Mouse (Mus musculus) forebrain, embryonic 11.5 days (tissue): ENCODE data around the gene Mfap3. TPM values are rescaled to one million over a fixed set of nuclear protein-coding genes. Genes with fewer than 3 reads are reported as not detected.

Experiments
- ATAC-seq: fragments of 200-750 bp; cut with Nextera tagmentation; replicated peaks from 2 replicates; pipeline ENCODE4 v1.8.0; 2017; ENCODE audit warnings: moderate TSS enrichment; ENCODE audit not compliant: low FRiP score
- DNase-seq: peaks from one replicate; pipeline ENCODE4 v3.0.0-alpha.2; 2017; ENCODE audit warnings: low spot score
- H3K27ac ChIP-seq: fragments of 300-500 bp; sonication (generic); 2 replicates; pipeline ENCODE4 v1.5.1; 2014; ENCODE audit warnings: low read depth, low read length
- H3K27me3 ChIP-seq: fragments of 300-500 bp; sonication (generic); 2 replicates; pipeline ENCODE4 v1.6.1; 2014; ENCODE audit warnings: mild to moderate bottlenecking, low read length, mixed read lengths; ENCODE audit not compliant: control insufficient read depth, insufficient read depth
- H3K36me3 ChIP-seq: fragments of 300-500 bp; sonication (generic); 2 replicates; pipeline ENCODE4 v1.6.1; 2014; ENCODE audit warnings: mild to moderate bottlenecking, low read length, moderate library complexity, mixed read lengths; ENCODE audit not compliant: control insufficient read depth, insufficient read depth
- H3K4me1 ChIP-seq: fragments of 300-500 bp; sonication (generic); replicated peaks from 2 replicates; pipeline ENCODE4 v1.6.1; 2014; ENCODE audit warnings: low read length, mixed read lengths; ENCODE audit not compliant: control insufficient read depth, insufficient read depth
- H3K4me2 ChIP-seq: fragments of 300-500 bp; sonication (generic); 2 replicates; pipeline ENCODE4 v1.6.1; 2014; ENCODE audit warnings: low read depth, mild to moderate bottlenecking, low read length, moderate library complexity, mixed read lengths; ENCODE audit not compliant: severe bottlenecking
- H3K4me3 ChIP-seq: fragments of 300-500 bp; sonication (generic); 2 replicates; pipeline ENCODE4 v1.5.1; 2014; ENCODE audit warnings: low read depth, low read length
- H3K9ac ChIP-seq: fragments of 300-500 bp; sonication (generic); 2 replicates; pipeline ENCODE4 v1.6.1; 2014; ENCODE audit warnings: low read length
- H3K9me3 ChIP-seq: fragments of 300-500 bp; sonication (generic); 2 replicates; pipeline ENCODE4 v1.6.1; 2016; ENCODE audit warnings: low read length, mixed read lengths; ENCODE audit not compliant: control insufficient read depth
- WGBS: fragments of 180-500 bp; shearing (Covaris S2); extraction: QIAGEN DNeasy Blood & Tissue Kit; methylation state at CpG from one replicate; pipeline ENCODE4 v1.1.7; 2014; 5-methylcytosine and 5-hydroxymethylcytosine counted together
- polyA plus RNA-seq: library from polyadenylated mRNA; unstranded; fragments of >200 nt; fragmentation: Nextera tagmentation; extraction: Ambion mirVana; gene quantifications from 2 replicates; pipeline ENCODE4 v1.2.1, GENCODE M21; 2014

Mfap3 gene
- polyA plus RNA-seq, 1 experiment from 2014 or later, result 54.9 TPM

DNA sequence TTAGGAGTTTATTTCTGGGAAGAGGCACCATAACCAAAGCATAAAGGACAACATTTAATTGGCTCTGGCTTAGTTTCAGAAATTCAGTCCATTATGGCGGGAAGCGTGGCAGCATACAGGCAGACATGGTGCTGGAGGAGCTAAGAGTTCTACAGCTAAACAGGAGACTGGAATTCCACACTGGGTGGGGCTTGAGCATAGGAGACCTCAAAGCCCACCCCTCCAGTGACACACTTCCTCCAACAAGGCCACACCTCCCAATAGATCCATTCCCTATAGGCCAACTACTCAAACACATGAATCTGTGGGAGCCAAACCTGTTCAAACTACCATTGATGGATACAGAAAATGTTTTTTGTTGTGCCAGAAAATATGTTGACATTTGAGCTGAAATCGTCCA, 2.7 kb downstream of the Mfap3 start:
- WGBS, result 95% methylated on average over 3 of the region's 3 CpGs
- H3K4me1 ChIP-seq, result 0 out of 2 replicates have a peak, but pooled peaks cover 2% of the 10 kb centered on the region
- no peak for DNase-seq
- no peak overlapping the region for H3K4me2 ChIP-seq
- H3K27me3 ChIP-seq, result no peaks in the 10 kb centered on the region
- H3K9me3 ChIP-seq, result no peaks in the 10 kb centered on the region
- no peak overlapping the region for H3K9ac ChIP-seq
- H3K4me3 ChIP-seq, result no peak overlapping the region
- no peak for ATAC-seq
- no peaks in the 10 kb centered on the region for H3K36me3 ChIP-seq
- H3K27ac ChIP-seq, result no peak overlapping the region

DNA sequence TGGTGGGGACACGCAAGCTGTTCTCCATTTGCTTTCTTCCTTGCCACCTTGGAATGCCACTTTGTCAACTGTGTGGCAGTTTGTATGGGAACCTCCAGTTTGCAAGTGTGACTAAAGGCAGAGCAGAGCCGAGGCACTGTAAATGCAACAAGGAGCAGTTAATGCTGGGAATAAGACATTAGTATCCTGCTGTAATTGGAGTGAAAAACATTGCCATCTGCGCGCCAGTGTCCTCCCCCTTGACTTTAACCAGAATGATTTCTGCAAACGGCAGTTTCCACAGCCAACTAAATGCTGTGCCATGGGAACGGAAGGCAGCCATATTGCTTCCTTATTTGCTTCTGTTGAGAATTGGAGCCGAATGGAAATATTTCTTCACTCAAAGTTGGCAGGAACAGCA, 3.6 kb downstream of the Mfap3 start:
- Histone ChIP-seq H3K27ac (no peak overlapping the region), H3K4me2 (no peak overlapping the region), H3K4me1 (0 out of 2 replicates have a peak, but pooled peaks cover 2% of the 10 kb centered on the region), H3K9me3 (no peaks in the 10 kb centered on the region), H3K9ac (no peak overlapping the region), H3K4me3 (no peak overlapping the region), H3K36me3 (no peaks in the 10 kb centered on the region), H3K27me3 (no peaks in the 10 kb centered on the region)
- whole genome bisulfite sequencing, result 91% methylated on average over 7 of the region's 7 CpGs
- DNase-seq (no peak), ATAC-seq (no peak)

GRCm38 (mm10) chr11:57523418-57523817, 5.0 kb downstream of the Mfap3 start:
- H3K36me3 ChIP-seq, result no peaks in the 10 kb centered on the region
- no peaks in the 10 kb centered on the region for H3K27me3 ChIP-seq
- H3K27ac ChIP-seq, result no peak overlapping the region
- no peak overlapping the region for H3K4me2 ChIP-seq
- ATAC-seq, result no peak
- H3K9me3 ChIP-seq, result no peaks in the 10 kb centered on the region
- WGBS, result 89% methylated on average over 3 of the region's 3 CpGs
- H3K9ac ChIP-seq, result no peak overlapping the region
- H3K4me1 ChIP-seq, result 0 out of 2 replicates have a peak, but pooled peaks cover 2% of the 10 kb centered on the region
- no peak overlapping the region for H3K4me3 ChIP-seq
- DNase-seq, result no peak

GRCm38 (mm10) chr11:57524597-57524996, 6.1 kb downstream of the Mfap3 start:
- no peaks in the 10 kb centered on the region for H3K36me3 ChIP-seq

DNA sequence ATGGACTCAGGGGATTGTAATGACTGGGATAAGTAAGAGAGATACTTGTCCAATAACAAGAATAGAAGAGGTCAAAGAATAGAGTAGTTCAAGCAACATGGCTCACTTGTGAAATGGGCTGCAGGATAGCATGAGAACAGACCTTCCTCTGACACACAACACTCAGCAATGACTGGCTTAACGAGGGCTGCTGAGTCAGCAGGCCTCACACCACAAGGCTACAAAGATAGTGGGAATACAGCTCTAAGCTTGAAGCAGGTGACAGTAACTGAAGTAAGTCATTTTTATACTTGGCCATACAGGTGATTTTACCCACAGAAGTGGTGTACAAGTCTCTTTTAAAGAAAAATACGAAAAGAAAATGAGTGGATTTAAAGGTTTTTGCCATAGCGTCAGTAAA, 7.4 kb downstream of the Mfap3 start:
- Histone ChIP-seq H3K4me1 (no peaks in the 10 kb centered on the region), H3K36me3 (no peaks in the 10 kb centered on the region; the same call in 1 of the 2 replicates), H3K4me2 (no peak overlapping the region), H3K9ac (no peak overlapping the region), H3K9me3 (no peaks in the 10 kb centered on the region), H3K27ac (no peak overlapping the region), H3K4me3 (no peak overlapping the region), H3K27me3 (no peaks in the 10 kb centered on the region)
- WGBS, result 85% methylated on average over 3 of the region's 3 CpGs
- ATAC-seq (no peak), DNase-seq (no peak)

More at GRCm38 (mm10) chr11:57524597-57524996, 6.1 kb downstream of the Mfap3 start:
- H3K4me3 ChIP-seq, result no peak overlapping the region
- no peaks in the 10 kb centered on the region for H3K9me3 ChIP-seq
- DNase-seq (no peak), ATAC-seq (no peak)
- H3K4me2 ChIP-seq, result no peak overlapping the region
- H3K27ac ChIP-seq, result no peak overlapping the region
- H3K4me1 ChIP-seq, result no peaks in the 10 kb centered on the region
- no peaks in the 10 kb centered on the region for H3K27me3 ChIP-seq
- H3K9ac ChIP-seq, result no peak overlapping the region

- no peak overlapping the region for H3K4me3 ChIP-seq
- no peak overlapping the region for H3K27ac ChIP-seq
- H3K9me3 ChIP-seq, result no peaks in the 10 kb centered on the region
- H3K27me3 ChIP-seq, result no peaks in the 10 kb centered on the region
- no peak overlapping the region for H3K9ac ChIP-seq
- peaks cover 5% of the 10 kb centered on the region; the same call in 1 of the 2 replicates for H3K4me1 ChIP-seq
- WGBS, result 83% methylated on average over 4 of the region's 4 CpGs
- no peak overlapping the region for H3K4me2 ChIP-seq
- DNase-seq, result no peak
- ATAC-seq, result no peak
- no peaks in the 10 kb centered on the region; the same call in 1 of the 2 replicates for H3K36me3 ChIP-seq
Observed at GRCm38 (mm10) chr11:57527506-57527905, 9.0 kb downstream of the Mfap3 start.

- H3K27ac ChIP-seq, result no peak overlapping the region
- no peak overlapping the region for H3K9ac ChIP-seq
- DNase-seq (no peak), ATAC-seq (no peak)
- WGBS, result 97% methylated on average over 3 of the region's 3 CpGs
- no peak overlapping the region for H3K4me2 ChIP-seq
- no peaks in the 10 kb centered on the region; the same call in 1 of the 2 replicates for H3K36me3 ChIP-seq
- H3K4me1 ChIP-seq, result peaks cover 5% of the 10 kb centered on the region; the same call in 1 of the 2 replicates
- no peaks in the 10 kb centered on the region for H3K9me3 ChIP-seq
- no peaks in the 10 kb centered on the region for H3K27me3 ChIP-seq
- H3K4me3 ChIP-seq, result no peak overlapping the region
Observed at GRCm38 (mm10) chr11:57529111-57529510, 10.6 kb downstream of the Mfap3 start.

GRCm38 (mm10) chr11:57531300-57531950, 13.0 kb downstream of the Mfap3 start:
- Histone ChIP-seq H3K9me3 (no peaks in the 10 kb centered on the region), H3K4me3 (no peak overlapping the region), H3K9ac (no peak overlapping the region), H3K4me2 (no peak overlapping the region), H3K27ac (peak overlapping the region; percentile 38; the same call in 1 of the 2 replicates), H3K4me1 (peaks cover 5% of the 10 kb centered on the region), H3K36me3 (no peaks in the 10 kb centered on the region; the same call in 1 of the 2 replicates), H3K27me3 (no peaks in the 10 kb centered on the region)
- DNase-seq, result no peak
- peak; percentile 63; the same call in 1 of the 2 replicates for ATAC-seq
- 49% methylated on average over 11 of the region's 11 CpGs for WGBS

- ATAC-seq (no peak), DNase-seq (no peak)
- no peaks in the 10 kb centered on the region; the same call in 1 of the 2 replicates for H3K36me3 ChIP-seq
- peaks cover 5% of the 10 kb centered on the region for H3K4me1 ChIP-seq
- H3K27me3 ChIP-seq, result no peaks in the 10 kb centered on the region
- H3K4me3 ChIP-seq, result no peak overlapping the region
- H3K9ac ChIP-seq, result no peak overlapping the region
- H3K9me3 ChIP-seq, result no peaks in the 10 kb centered on the region
- WGBS, result 90% methylated on average over 4 of the region's 4 CpGs
- no peak overlapping the region for H3K4me2 ChIP-seq
- peak overlapping the region; percentile 12; the same call in 1 of the 2 replicates for H3K27ac ChIP-seq
Observed at GRCm38 (mm10) chr11:57532306-57532705, 13.8 kb downstream of the Mfap3 start.
